Comparison of ENCODE assay signal across 25 mouse cellular contexts in the genomic region with DNA sequence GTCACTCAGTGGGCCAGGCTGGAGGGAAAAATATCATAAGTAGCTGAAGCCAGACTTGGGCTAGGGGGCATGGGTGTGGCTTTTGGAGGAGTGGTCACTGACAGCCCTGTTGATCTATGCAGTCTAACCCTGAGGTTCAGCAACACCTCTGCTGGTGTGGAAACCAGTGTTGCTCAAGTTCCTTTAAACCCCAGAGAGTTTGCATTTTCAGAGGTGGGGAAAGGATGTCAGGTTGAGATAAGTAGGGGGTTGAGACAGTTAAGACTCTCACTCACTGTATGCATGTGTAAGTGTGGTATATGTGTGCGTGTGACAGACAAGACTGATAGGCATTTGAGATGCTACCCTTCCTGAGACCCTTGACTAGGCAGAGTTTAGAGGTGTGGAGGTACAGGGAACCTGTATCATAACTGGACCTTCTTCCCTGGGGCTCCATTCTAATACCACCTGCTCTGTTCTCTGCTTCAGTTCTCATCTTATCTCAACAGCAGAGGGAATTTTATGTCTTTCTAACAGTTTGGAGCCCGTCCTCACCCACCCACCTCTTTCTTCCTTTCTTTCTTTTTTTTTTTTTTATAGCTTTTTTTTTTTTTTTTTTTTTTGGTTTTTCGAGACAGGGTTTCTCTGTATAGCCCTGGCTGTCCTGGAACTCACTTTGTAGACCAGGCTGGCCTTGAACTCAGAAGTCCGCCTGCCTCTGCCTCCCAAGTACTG. TPM values are rescaled to one million over a fixed set of nuclear protein-coding genes. Genes with fewer than 3 reads are reported as not detected.
DNase-seq lines count a peak whose midpoint lies in the region; ATAC-seq and TF ChIP-seq lines count a peak whose summit lies in the region.
"Had no signal": no experiment of that assay in that cellular context is flagged by ENCODE, and none has a peak within 500 bp of the region (broad histone marks: within the 10 kb centered on the region; RNA-seq: fewer than 3 reads in every experiment).

No protein-coding gene starts in this region.

- 61% methylated on average over 3 of the region's 4 CpGs for WGBS in liver, postnatal 0 days (ENCODE audit: insufficient replicate concordance)
- WGBS in forebrain, embryonic 11.5 days: 67% methylated on average over 3 of the region's 4 CpGs

- TF ChIP-seq CTCF in liver, postnatal 0 days (IDR thresholded peaks at IDR 0.05; ENCODE audit: low read depth): no peak

- DNase-seq in ZHBTc4 (ENCODE audit: low read depth, low spot score) (peak; percentile 26), liver (peak; percentile 33)
- DNase-seq in liver, postnatal 0 days: no peak
- no peak for DNase-seq in embryo, embryonic 10 days (ENCODE audit: low spot score)
- no peak for DNase-seq in kidney, adult 9 months
- no peak for DNase-seq in forebrain, embryonic 11.5 days (ENCODE audit: low spot score)
- DNase-seq: cerebellum, adult 9-11 months; embryo, embryonic 11 days; gastrocnemius, postnatal 36 days; heart, postnatal 10 days; kidney, adult 2 months; kidney, postnatal 4 days; lung, embryonic 14.5 days; right cerebral cortex, postnatal 14 days; spleen, adult 18-20 months had no signal

- H3K4me3 ChIP-seq in liver, postnatal 0 days (ENCODE audit: low read depth, low read length): no peak overlapping the region
- H3K4me3 ChIP-seq in forebrain, embryonic 11.5 days (ENCODE audit: low read depth, low read length): no peak overlapping the region
- H3K4me3 ChIP-seq: hindbrain, embryonic 12.5 days; limb, embryonic 12.5 days; midbrain, embryonic 13.5 days; myocyte; neural tube, embryonic 15.5 days had no signal

- H3K27ac ChIP-seq in liver, postnatal 0 days (ENCODE audit: low read depth): peak overlapping the region; percentile 35; the same call in 1 of the 2 replicates
- no peak overlapping the region for H3K27ac ChIP-seq in forebrain, embryonic 11.5 days (ENCODE audit: low read depth, low read length)
- H3K27ac ChIP-seq: hindbrain, embryonic 12.5 days; limb, embryonic 12.5 days; macrophage; midbrain, embryonic 13.5 days; neural tube, embryonic 15.5 days had no signal

- no peaks in the 10 kb centered on the region for H3K36me3 ChIP-seq in liver, postnatal 0 days (replicated peaks; ENCODE audit: insufficient read depth, low read length)
- no peaks in the 10 kb centered on the region for H3K36me3 ChIP-seq in forebrain, embryonic 11.5 days (ENCODE audit: control insufficient read depth, insufficient read depth, low read length)
- H3K36me3 ChIP-seq: hindbrain, embryonic 12.5 days; limb, embryonic 12.5 days; midbrain, embryonic 13.5 days; neural tube, embryonic 15.5 days had no signal

- no peak overlapping the region for H3K9ac ChIP-seq in liver, postnatal 0 days (replicated peaks)
- no peak overlapping the region for H3K9ac ChIP-seq in forebrain, embryonic 11.5 days (ENCODE audit: low read length)
- H3K9ac ChIP-seq: hindbrain, embryonic 12.5 days; limb, embryonic 12.5 days; lung, embryonic 14.5 days; midbrain, embryonic 13.5 days; neural tube, embryonic 15.5 days had no signal

- no peaks in the 10 kb centered on the region for H3K27me3 ChIP-seq in liver, postnatal 0 days (ENCODE audit: insufficient read depth, low read length)
- no peaks in the 10 kb centered on the region for H3K27me3 ChIP-seq in forebrain, embryonic 11.5 days (ENCODE audit: control insufficient read depth, insufficient read depth, low read length)
- H3K27me3 ChIP-seq: hindbrain, embryonic 12.5 days; limb, embryonic 12.5 days; midbrain, embryonic 13.5 days; neural tube, embryonic 15.5 days had no signal

- no peak overlapping the region for H3K4me2 ChIP-seq in liver, postnatal 0 days (ENCODE audit: low read depth, low read length)
- no peak overlapping the region for H3K4me2 ChIP-seq in forebrain, embryonic 11.5 days (ENCODE audit: low read depth, low read length, severe bottlenecking)
- H3K4me2 ChIP-seq: heart, embryonic 11.5 days; hindbrain, embryonic 12.5 days; limb, embryonic 12.5 days; lung, embryonic 14.5 days; midbrain, embryonic 13.5 days; neural tube, embryonic 15.5 days had no signal

- TF ChIP-seq EP300 in liver, postnatal 0 days (IDR thresholded peaks at IDR 0.05; ENCODE audit: low read depth): no peak

- H3K4me1 ChIP-seq in liver, postnatal 0 days (ENCODE audit: insufficient read depth): no peaks in the 10 kb centered on the region
- H3K4me1 ChIP-seq in forebrain, embryonic 11.5 days (replicated peaks; ENCODE audit: control insufficient read depth, insufficient read depth, low read length): no peaks in the 10 kb centered on the region
- H3K4me1 ChIP-seq: midbrain, embryonic 13.5 days; neural tube, embryonic 15.5 days had no signal

- H3K9me3 ChIP-seq in liver, postnatal 0 days (ENCODE audit: low read length): no peaks in the 10 kb centered on the region
- H3K9me3 ChIP-seq in forebrain, embryonic 11.5 days (ENCODE audit: control insufficient read depth, low read length): no peaks in the 10 kb centered on the region
- H3K9me3 ChIP-seq: hindbrain, embryonic 12.5 days; limb, embryonic 12.5 days; midbrain, embryonic 13.5 days; neural tube, embryonic 15.5 days had no signal

- peak; percentile 45 for ATAC-seq in liver, postnatal 0 days
- no peak for ATAC-seq in cerebellum, adult (ENCODE audit: insufficient number of reproducible peaks, low FRiP score, low TSS enrichment)
- no peak for ATAC-seq in forebrain, embryonic 11.5 days (replicated peaks; ENCODE audit: low FRiP score)
- ATAC-seq: forebrain, embryonic 16.5 days; inflammation-experienced regulatory T-cells, adult 6 months; midbrain, embryonic 13.5 days had no signal

RNA-seq across cellular contexts. Expression of gene Brd3, which starts 20.0 kb away (rescaled TPM):
- polyA plus RNA-seq in liver, postnatal 0 days (2015; fragmentation: Nextera tagmentation; extraction: Ambion mirVana): 26.2 and 29.7 TPM in 2 replicates
- polyA plus RNA-seq in forebrain, embryonic 11.5 days (2014; fragmentation: Nextera tagmentation; extraction: Ambion mirVana): 188 and 191 TPM in 2 replicates

RNA-seq across cellular contexts. Expression of gene Wdr5, which starts 27.5 kb away (rescaled TPM):
- polyA plus RNA-seq in liver, postnatal 0 days (2015; fragmentation: Nextera tagmentation; extraction: Ambion mirVana): 14.6 and 16.6 TPM in 2 replicates
- 74.5 and 84.0 TPM in 2 replicates for polyA plus RNA-seq in forebrain, embryonic 11.5 days (2014; fragmentation: Nextera tagmentation; extraction: Ambion mirVana)

RNA-seq across cellular contexts. Expression of gene Brd3os, which starts 45.4 kb away (rescaled TPM):
- 0.25 and 0.35 TPM in 2 replicates for polyA plus RNA-seq in liver, postnatal 0 days (2015; fragmentation: Nextera tagmentation; extraction: Ambion mirVana)
- 14.4 and 16.0 TPM in 2 replicates for polyA plus RNA-seq in forebrain, embryonic 11.5 days (2014; fragmentation: Nextera tagmentation; extraction: Ambion mirVana)
- polyA plus RNA-seq: inflammation-experienced regulatory T-cells, adult 6 months had no signal

Comparison
In these comparisons a context has a peak if more than half of its experiments do, and no peak if none do; other contexts are left out.
1. DNase-seq: peak in ZHBTc4 (single experiment) and liver (single experiment); none in liver, postnatal 0 days (single experiment), embryo, embryonic 10 days (single experiment), kidney, adult 9 months (single experiment) and forebrain, embryonic 11.5 days (single experiment).
2. RNA of gene Brd3os, which starts 45.4 kb away (polyA plus RNA-seq): 14.4 to 16.0 TPM in forebrain, embryonic 11.5 days; 0.25 to 0.35 TPM in liver, postnatal 0 days; every median in the first group is over 10 times any median in the second.